Mouse (Mus musculus): ENCODE data around the gene Map3k14.
"Not testable (repeated sequence)": the region's sequence is repeated elsewhere in the genome, so short reads cannot be mapped to it uniquely, and the experiment has no call there.

Map3k14 gene

GRCm38 (mm10) chr11:103246731-103247290, 20.5 kb downstream of the Map3k14 start:
- ATAC-seq (ENCODE audit: low TSS enrichment): peak; percentile 44; the same call in 1 of the 2 replicates

- ATAC-seq (ENCODE audit: low TSS enrichment): peak; percentile 38; the same call in 1 of the 2 replicates
Measured at GRCm38 (mm10) chr11:103246081-103246730, 21.1 kb downstream of the Map3k14 start.

DNA sequence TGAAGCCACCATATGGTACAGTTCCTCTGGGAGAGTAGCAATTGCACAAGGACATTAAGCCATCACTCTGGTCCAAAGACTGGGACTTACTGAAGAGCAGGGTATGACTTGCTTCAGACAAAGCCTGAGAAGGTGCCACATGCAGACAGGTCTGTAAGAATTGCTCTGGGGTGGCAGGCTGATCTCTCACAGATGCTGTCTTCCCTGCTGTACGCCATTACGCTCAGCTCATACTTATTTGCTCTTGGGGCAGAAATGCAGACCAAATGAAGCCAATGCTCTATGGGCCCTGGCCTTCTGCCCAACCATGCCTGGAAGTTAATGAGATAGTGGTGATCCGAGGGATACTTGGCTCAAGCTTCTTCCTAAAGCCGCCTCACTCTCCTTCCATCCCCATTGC, 22.4 kb downstream of the Map3k14 start:
- ATAC-seq (ENCODE audit: low TSS enrichment): no peak

GRCm38 (mm10) chr11:103240740-103241139, 26.5 kb downstream of the Map3k14 start:
- no peak for ATAC-seq (ENCODE audit: low TSS enrichment)

- no peak for ATAC-seq (ENCODE audit: low TSS enrichment)
Measured at GRCm38 (mm10) chr11:103237757-103238156, 29.5 kb downstream of the Map3k14 start.

GRCm38 (mm10) chr11:103236903-103237302, 30.4 kb downstream of the Map3k14 start:
- no peak for ATAC-seq (ENCODE audit: low TSS enrichment)

- no peak for ATAC-seq (ENCODE audit: low TSS enrichment)
Measured at GRCm38 (mm10) chr11:103236431-103236830, 30.8 kb downstream of the Map3k14 start.

GRCm38 (mm10) chr11:103235702-103236101, 31.6 kb downstream of the Map3k14 start:
- ATAC-seq (ENCODE audit: low TSS enrichment): peak; percentile 75

DNA sequence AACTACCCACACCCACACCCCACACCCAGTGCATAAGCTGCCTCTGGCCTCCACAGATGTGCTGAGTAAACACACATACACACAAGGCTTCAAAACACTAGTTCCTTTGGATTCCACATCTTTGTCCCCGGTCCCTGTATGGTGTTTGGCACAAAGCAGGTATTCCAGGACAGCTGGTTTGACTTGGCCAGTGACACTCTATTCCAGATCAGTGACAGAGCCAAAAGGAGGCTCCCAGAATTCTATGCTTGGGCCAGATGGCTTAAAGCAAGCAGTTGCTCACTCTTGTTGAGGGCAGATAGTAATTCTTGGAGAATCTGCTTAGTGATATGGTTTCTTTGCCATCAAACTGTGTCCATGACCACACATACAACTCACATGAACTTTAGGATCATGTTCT, 32.8 kb downstream of the Map3k14 start:
- no peak for ATAC-seq (ENCODE audit: low TSS enrichment)

- no peak for ATAC-seq (ENCODE audit: low TSS enrichment)
Measured at GRCm38 (mm10) chr11:103232966-103233365, 34.3 kb downstream of the Map3k14 start.

DNA sequence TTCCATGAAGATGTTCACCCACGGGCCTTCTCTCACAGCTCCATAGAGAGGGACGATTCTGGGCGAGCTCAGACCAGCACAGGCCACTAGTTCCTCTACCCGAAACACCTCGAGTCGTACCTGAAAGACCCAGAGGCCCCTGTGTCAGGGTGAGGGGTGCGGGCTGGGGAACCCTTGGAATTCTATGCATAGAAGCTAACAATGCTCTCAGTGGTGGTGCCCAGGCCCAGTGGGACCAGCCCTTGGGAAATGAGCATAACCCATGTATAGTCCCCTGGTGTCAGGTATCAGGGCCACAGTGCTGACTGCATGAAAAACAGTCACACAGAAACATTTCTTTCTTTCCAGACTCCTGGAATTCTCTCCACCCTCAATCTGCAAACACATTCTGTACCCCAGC, 35.9 kb downstream of the Map3k14 start:
- no peak for ATAC-seq (ENCODE audit: low TSS enrichment)

GRCm38 (mm10) chr11:103230626-103231025, 36.6 kb downstream of the Map3k14 start:
- ATAC-seq (ENCODE audit: low TSS enrichment): no peak

DNA sequence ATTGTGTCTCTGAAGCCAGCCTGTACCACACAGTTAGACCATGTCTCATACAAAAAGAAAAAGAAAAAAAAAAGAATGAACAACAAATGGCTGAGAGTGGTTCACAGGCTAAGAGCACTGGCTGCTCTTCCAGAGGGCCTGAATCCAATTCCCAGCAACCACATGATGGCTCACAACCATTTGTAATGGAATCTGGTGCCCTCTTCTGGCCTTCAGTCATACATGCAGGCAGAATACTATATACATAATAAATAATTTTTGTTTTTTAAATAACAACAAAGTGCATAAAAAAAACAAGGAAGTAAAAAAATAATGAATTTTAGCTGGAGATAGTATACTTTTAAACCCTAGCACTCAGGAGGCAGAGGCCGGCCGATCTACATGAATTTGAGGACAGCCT, 37.7 kb downstream of the Map3k14 start:
- no peak for ATAC-seq (ENCODE audit: low TSS enrichment)

DNA sequence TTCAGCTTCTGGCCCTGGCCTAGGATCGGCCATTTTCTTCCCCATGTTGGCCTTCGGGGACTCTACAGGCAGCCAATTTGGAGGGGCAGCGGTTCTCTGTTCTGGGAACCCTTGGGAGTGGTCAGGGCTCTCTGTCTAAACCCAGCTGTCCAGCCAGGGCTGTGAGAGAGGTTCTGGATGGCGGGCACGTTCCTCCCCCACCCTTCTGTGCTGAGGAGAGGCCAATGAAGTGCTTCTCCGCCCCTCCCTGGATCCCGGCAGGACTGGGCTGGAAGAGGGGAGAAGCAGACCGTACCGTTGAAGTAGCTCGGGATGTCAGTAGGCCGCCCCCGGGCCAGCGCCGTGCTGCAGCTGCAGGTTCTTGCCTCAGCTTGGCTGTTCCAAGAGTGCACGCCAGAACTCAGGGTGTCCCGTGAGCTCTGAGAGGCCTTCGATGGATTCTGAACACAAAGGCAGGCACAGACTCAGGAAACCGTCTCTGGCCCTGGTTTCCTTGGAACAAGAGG, 43.3 kb downstream of the Map3k14 start:
- ATAC-seq (ENCODE audit: low TSS enrichment): no peak

- peak; percentile 72; the same call in 1 of the 2 replicates for ATAC-seq (ENCODE audit: low TSS enrichment)
Measured at GRCm38 (mm10) chr11:103223444-103223843, 43.8 kb downstream of the Map3k14 start.

- ATAC-seq (ENCODE audit: low TSS enrichment): not testable (repeated sequence)
Measured at GRCm38 (mm10) chr11:103222718-103223117, 44.6 kb downstream of the Map3k14 start.

DNA sequence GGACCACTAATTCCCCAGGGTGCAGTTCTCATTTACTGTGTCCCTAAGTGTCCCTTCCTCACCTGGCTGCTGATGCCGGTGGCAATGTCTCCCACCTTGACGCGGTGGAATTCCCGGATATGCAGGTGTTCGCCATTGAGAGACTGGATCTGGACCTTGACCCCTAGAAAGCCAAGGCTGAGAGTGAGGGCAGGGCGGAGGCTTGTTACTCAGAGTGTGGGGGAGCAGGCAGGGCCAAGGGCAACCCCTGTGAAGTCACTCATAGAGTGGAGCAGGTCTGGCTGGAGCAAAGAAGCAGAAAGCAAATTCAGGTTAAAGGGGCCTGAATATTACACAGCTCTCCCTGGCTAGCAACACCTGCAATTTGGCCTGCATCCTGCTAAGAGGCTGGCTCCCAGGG, 45.8 kb downstream of the Map3k14 start:
- ATAC-seq (ENCODE audit: low TSS enrichment): no peak

DNA sequence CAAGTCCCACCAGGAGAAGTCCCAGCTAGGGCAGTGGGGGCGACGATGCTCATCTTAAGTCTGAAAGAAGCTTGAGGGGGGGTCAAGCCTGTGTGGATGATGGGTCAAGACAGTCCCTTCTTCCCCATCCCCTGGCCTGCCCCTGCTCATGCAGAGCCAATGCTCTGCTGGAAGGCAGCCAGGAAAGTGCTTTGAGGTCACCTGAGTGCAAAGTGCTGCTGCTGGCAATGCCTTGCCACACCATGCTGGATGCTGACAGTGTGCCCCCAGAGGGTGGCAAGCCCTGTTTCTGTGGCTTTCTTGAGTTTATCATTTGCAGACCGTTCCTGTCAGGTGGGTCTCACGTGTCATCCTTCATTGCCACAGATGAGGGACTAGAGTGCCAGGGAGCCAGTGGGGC, 47.3 kb downstream of the Map3k14 start:
- no peak for ATAC-seq (ENCODE audit: low TSS enrichment)

GRCm38 (mm10) chr11:103219259-103219658, 48.0 kb downstream of the Map3k14 start:
- ATAC-seq (ENCODE audit: low TSS enrichment): no peak

DNA sequence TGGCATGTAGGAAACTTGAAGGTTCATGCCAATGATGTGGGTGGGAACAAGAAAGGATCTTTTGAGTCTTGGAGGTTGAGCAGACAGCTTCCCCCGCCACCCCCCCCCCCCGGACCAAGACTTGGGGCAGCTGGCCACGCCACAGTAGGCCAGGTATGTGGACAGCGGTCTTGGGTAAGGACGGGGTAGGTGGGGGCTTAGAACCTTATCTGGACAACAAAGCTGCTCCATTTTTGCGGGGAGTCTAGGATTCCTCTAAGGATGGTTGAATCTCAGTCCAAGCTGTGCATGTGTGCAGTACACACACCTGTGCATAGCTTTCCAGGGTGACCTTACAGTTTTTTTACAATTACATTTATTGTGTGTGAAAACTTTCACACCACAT, 48.8 kb downstream of the Map3k14 start:
- no peak for ATAC-seq (ENCODE audit: low TSS enrichment)

DNA sequence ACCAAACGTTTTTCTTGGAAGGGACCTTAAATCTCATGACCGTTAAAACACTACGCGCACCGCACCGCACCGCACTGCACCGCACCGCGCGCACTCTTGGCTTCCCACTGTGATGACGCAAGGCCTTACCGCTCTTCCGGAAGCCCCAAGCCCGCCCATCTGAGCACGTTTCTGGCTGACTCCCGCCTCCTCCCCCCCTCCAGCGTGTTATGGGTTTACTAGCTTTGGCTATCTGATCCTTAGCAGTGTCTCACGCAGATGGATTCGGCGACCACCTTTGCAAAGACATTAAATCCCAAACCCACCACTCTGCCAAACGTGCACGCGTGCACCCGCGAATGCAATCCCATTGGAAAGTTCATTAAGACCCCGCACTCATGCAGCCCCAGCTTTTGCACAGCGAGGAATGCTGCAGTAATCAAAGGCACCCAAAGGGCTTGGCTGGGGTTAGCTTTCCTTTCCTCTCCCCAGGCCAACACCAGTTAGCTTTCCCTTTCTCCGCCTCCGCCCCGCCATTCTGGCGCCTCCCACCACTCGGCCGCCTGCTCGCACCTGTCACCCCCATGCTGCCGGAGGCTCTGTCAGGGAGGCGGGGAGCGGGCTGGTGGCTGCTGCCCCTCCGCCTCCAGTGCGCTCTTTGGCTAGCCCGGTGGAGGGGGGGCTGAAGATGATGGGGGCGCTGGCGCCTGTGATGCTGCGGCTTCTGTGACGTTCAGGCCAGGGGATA, 49.3 kb downstream of the Map3k14 start, which contains the start of gene Spata32:
Gene Spata32 (minus strand): TSS at position 643 of the 727 bp plus-strand sequence.
- ATAC-seq (ENCODE audit: low TSS enrichment): peak; percentile 76

DNA sequence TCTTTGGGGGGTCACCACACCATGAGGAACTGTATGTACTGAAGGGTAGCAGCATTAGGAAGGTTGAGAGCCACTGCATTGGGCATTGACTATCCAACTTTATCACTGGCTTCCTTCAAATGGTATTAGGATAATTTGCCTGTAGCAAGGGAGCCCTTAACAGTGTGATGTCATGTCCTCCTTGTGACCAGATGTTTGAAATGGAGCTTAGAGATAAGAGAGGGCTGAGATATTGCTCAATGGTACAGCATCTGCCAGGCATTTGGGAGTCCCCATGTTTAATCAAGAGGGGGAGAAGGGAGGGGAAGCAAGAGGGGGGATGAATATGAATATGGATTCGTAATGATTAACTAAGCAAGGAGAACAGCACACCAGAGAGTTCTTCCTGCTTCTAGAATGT, 51.9 kb downstream of the Map3k14 start:
- no peak for ATAC-seq (ENCODE audit: low TSS enrichment)

DNA sequence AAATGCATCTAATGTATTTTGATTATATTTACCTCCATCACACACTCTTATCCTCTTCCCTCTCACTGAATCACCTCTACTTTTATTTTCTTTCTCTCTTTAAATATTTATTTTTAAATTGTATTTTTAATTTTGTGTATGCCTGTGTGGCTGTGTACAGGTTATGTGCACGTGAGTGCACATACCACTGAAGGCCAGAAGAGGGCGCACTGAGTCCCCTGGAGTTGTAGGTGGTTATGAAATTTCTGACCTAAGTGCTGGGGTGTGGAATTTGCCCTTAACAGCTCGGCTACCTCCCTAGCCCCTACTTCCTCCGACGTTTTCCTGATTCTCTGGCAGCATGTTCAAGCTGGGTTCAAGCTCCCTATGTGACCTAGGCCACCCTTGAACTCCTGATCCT, 53.6 kb downstream of the Map3k14 start:
- no peak for ATAC-seq (ENCODE audit: low TSS enrichment)
